Mouse (Mus musculus): Measurements from ENCODE around the gene Cd79b. TPM values are rescaled to one million over a fixed set of nuclear protein-coding genes. Genes with fewer than 3 reads are reported as not detected.

The Cd79b gene
- polyA plus RNA-seq, 1 experiment = 270 TPM

DNA sequence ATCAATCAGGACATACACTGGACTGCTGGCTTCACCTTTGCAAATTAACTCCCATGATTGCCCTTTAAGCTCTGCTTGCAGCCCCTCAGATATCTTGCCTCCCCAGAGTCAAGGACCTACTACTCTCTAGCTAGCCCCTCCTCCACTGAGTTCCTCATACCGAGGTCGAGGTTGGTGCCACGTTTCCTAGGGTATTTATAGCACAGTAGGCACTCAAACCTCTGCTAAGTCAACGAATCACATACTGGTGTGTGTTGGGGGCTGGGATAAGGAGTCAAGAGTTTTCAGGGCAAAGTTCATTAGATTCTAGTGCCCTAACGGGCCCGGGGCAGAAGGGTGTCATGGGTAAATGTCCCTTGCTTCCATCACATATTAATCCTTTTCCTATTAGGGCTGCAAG lies 14.6 kb upstream of the Cd79b start:
- TF ChIP-seq CTCF (IDR thresholded peaks at IDR 0.05; ENCODE audit: control insufficient read depth, insufficient read depth, low read length) (no peak), POLR2A (IDR thresholded peaks at IDR 0.05; ENCODE audit: borderline replicate concordance, control insufficient read depth, low read depth, low read length) (no peak)
- Histone ChIP-seq H3K27ac (ENCODE audit: control insufficient read depth, insufficient read depth, low read depth, low read length, poor library complexity) (no peak overlapping the region), H3K4me3 (replicated peaks; ENCODE audit: control insufficient read depth, low read depth, low read length) (no peak overlapping the region), H3K4me1 (ENCODE audit: control insufficient read depth, insufficient read depth, low read length) (peaks cover 5% of the 10 kb centered on the region)
- 11% methylated on average over 6 of the region's 6 CpGs for WGBS

- 78% methylated on average over 5 of the region's 5 CpGs for WGBS
- H3K27ac ChIP-seq (ENCODE audit: control insufficient read depth, insufficient read depth, low read depth, low read length, poor library complexity) = no peak overlapping the region
- H3K4me3 ChIP-seq (replicated peaks; ENCODE audit: control insufficient read depth, low read depth, low read length) = no peak overlapping the region
- H3K4me1 ChIP-seq (ENCODE audit: control insufficient read depth, insufficient read depth, low read length) = peaks cover 5% of the 10 kb centered on the region
- TF ChIP-seq POLR2A (IDR thresholded peaks at IDR 0.05; ENCODE audit: borderline replicate concordance, control insufficient read depth, low read depth, low read length) (no peak), CTCF (IDR thresholded peaks at IDR 0.05; ENCODE audit: control insufficient read depth, insufficient read depth, low read length) (no peak)
Observed at GRCm38 (mm10) chr11:106328521-106328920, 14.0 kb upstream of the Cd79b start.

DNA sequence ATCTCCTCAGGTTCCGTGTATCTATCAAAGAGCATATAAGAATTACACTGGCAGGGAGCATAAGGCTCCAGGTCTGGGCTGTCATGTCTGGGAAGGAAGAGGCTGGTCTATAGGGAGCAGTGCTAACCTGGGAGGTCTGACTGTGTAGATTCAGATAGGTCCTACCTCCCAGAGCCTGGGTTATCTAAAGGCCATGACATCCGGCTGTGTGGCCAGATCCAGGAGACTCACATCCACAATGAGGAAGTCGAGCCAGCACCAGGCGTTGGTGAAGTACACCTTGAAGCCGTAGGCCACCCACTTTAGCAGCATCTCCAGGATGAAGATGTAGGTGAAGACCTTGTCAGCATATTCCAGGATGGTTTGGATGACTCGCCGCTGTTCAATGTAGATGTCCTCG lies 11.9 kb upstream of the Cd79b start:
- WGBS = 67% methylated on average over 8 of the region's 8 CpGs
- H3K27ac ChIP-seq (ENCODE audit: control insufficient read depth, insufficient read depth, low read depth, low read length, poor library complexity) = no peak overlapping the region
- H3K4me1 ChIP-seq (ENCODE audit: control insufficient read depth, insufficient read depth, low read length) = peaks cover 3% of the 10 kb centered on the region
- H3K4me3 ChIP-seq (replicated peaks; ENCODE audit: control insufficient read depth, low read depth, low read length) = no peak overlapping the region
- no peak for TF ChIP-seq POLR2A (IDR thresholded peaks at IDR 0.05; ENCODE audit: borderline replicate concordance, control insufficient read depth, low read depth, low read length)
- TF ChIP-seq CTCF (IDR thresholded peaks at IDR 0.05; ENCODE audit: control insufficient read depth, insufficient read depth, low read length) = no peak

- peak overlapping the region; percentile 86 for H3K27ac ChIP-seq (ENCODE audit: control insufficient read depth, insufficient read depth, low read depth, low read length, poor library complexity)
- TF ChIP-seq CTCF (IDR thresholded peaks at IDR 0.05; ENCODE audit: control insufficient read depth, insufficient read depth, low read length) = peak; percentile 80
- no peak for TF ChIP-seq POLR2A (IDR thresholded peaks at IDR 0.05; ENCODE audit: borderline replicate concordance, control insufficient read depth, low read depth, low read length)
- WGBS = 56% methylated on average over 8 of the region's 8 CpGs
- H3K4me3 ChIP-seq (replicated peaks; ENCODE audit: control insufficient read depth, low read depth, low read length) = no peak overlapping the region
- H3K4me1 ChIP-seq (ENCODE audit: control insufficient read depth, insufficient read depth, low read length) = peaks cover 3% of the 10 kb centered on the region
Observed at GRCm38 (mm10) chr11:106325566-106326206, 11.1 kb upstream of the Cd79b start.

DNA sequence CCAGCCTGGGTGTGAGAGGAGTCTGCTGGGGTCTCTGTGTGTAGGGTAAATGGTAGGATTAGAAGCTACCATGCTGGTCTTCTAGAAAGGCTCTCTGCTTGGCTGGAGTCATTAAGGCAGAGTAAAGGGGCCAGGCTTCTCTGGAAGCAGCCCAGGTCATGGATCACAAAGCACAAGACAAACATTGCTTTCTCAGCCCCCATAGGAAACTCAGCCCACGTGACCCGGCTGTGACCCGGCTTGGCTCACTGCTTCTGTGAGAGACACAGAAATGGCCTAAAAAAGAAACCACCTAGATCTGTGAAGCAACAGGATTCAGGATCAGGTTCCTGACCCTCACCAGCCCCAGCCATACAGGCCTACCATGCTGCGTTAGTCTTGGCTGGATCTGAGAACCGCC lies 10.3 kb upstream of the Cd79b start:
- Histone ChIP-seq H3K4me1 (ENCODE audit: control insufficient read depth, insufficient read depth, low read length) (peaks cover 3% of the 10 kb centered on the region), H3K4me3 (replicated peaks; ENCODE audit: control insufficient read depth, low read depth, low read length) (no peak overlapping the region), H3K27ac (ENCODE audit: control insufficient read depth, insufficient read depth, low read depth, low read length, poor library complexity) (peak overlapping the region; percentile 86)
- TF ChIP-seq POLR2A (IDR thresholded peaks at IDR 0.05; ENCODE audit: borderline replicate concordance, control insufficient read depth, low read depth, low read length) (no peak), CTCF (IDR thresholded peaks at IDR 0.05; ENCODE audit: control insufficient read depth, insufficient read depth, low read length) (no peak)
- WGBS = 72% methylated on average over 5 of the region's 5 CpGs

DNA sequence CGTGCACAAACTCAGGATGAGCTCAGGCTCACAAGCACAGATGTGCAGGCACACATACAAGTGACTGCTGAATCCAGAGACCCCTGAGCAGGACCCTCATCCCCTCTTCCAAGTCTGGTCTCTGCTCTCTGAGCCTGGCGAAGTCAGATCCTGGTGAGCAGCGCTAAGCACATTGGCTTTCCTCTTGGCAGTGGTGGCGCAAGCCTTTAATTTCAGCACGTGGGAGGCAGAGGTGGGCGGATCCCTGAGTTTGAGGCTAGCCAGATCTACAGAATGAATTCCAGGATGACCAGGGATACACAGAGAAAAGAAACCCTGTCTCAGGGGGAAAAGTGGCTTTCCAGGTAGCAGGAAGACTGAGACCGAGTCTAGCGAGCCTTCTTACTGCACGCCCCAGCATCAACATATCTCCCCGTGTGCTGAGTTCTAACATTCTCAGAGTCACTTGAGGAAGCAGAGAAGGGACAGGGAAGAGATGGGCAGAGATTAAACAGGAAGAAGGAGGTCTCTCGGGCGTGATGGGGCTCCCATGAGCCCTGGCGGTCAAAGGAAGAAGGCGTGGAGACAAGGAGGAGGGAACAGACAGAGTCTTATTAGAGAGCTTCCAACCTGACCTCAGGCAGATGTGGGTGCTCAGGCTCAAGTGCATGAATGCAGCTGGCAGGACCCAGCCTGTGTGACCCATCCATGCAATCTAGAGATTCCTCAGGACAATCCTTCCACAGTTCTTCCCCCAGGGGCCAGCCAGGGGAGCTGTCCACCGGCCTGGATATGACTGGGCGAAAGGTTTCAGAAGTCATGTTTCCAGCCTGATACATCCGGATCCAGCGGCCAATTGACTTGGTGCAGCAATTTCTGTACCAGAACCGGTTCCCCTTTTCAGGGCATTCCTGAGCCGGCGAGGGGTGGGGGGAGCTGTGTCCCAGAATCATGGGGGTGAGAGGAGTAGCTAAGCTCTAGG lies 4.1 kb upstream of the Cd79b start:
- Histone ChIP-seq H3K27ac (ENCODE audit: control insufficient read depth, insufficient read depth, low read depth, low read length, poor library complexity) (peak overlapping the region; percentile 32), H3K4me1 (ENCODE audit: control insufficient read depth, insufficient read depth, low read length) (peaks cover 11% of the 10 kb centered on the region), H3K4me3 (replicated peaks; ENCODE audit: control insufficient read depth, low read depth, low read length) (no peak overlapping the region)
- TF ChIP-seq POLR2A (IDR thresholded peaks at IDR 0.05; ENCODE audit: borderline replicate concordance, control insufficient read depth, low read depth, low read length) (no peak), CTCF (IDR thresholded peaks at IDR 0.05; ENCODE audit: control insufficient read depth, insufficient read depth, low read length) (no peak; the same call in 1 of the 2 replicates)
- 32% methylated on average over 21 of the region's 21 CpGs for WGBS

DNA sequence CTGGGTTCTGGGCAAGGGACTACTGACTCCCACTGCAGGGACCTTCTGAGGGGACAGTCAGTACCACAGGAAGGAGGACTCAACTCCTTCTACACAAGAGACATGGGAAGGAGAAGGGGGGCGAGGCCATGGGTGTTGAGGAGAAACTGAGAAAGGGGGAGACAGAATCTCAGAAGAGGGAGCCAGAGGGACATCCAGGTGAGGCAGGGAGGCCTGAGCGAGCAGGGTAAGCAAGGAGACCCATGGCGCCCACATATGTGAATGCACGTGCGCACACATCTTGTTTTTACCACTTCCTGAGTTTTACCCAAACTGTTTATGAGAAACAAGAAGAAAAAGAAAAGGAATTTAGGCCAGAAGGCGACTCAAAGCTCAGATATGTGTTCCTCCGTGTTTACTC lies 3.2 kb upstream of the Cd79b start:
- Histone ChIP-seq H3K4me3 (replicated peaks; ENCODE audit: control insufficient read depth, low read depth, low read length) (no peak overlapping the region), H3K27ac (ENCODE audit: control insufficient read depth, insufficient read depth, low read depth, low read length, poor library complexity) (peak overlapping the region; percentile 16; the same call in 1 of the 2 replicates), H3K4me1 (ENCODE audit: control insufficient read depth, insufficient read depth, low read length) (peaks cover 11% of the 10 kb centered on the region)
- TF ChIP-seq POLR2A (IDR thresholded peaks at IDR 0.05; ENCODE audit: borderline replicate concordance, control insufficient read depth, low read depth, low read length) (no peak), CTCF (IDR thresholded peaks at IDR 0.05; ENCODE audit: control insufficient read depth, insufficient read depth, low read length) (no peak)
- 43% methylated on average over 7 of the region's 7 CpGs for WGBS

GRCm38 (mm10) chr11:106316416-106316815 lies 1.9 kb upstream of the Cd79b start:
- Histone ChIP-seq H3K4me1 (ENCODE audit: control insufficient read depth, insufficient read depth, low read length) (peaks cover 11% of the 10 kb centered on the region), H3K4me3 (replicated peaks; ENCODE audit: control insufficient read depth, low read depth, low read length) (no peak overlapping the region), H3K27ac (ENCODE audit: control insufficient read depth, insufficient read depth, low read depth, low read length, poor library complexity) (no peak overlapping the region)
- TF ChIP-seq POLR2A (IDR thresholded peaks at IDR 0.05; ENCODE audit: borderline replicate concordance, control insufficient read depth, low read depth, low read length) = no peak
- TF ChIP-seq CTCF (IDR thresholded peaks at IDR 0.05; ENCODE audit: control insufficient read depth, insufficient read depth, low read length) = no peak
- 86% methylated on average over 1 of the region's 1 CpGs for WGBS
